Mouse (Mus musculus): ENCODE measurements at regions not wholly inside any gene's neighbourhood (a gene's known extent, or its start where the extent isn't known, plus 50 kb on each side); places are given as distances from the start of the nearest gene placed in this dataset.
"Not testable (repeated sequence)": the region's sequence is repeated elsewhere in the genome, so short reads cannot be mapped to it uniquely, and the experiment has no call there.

DNA sequence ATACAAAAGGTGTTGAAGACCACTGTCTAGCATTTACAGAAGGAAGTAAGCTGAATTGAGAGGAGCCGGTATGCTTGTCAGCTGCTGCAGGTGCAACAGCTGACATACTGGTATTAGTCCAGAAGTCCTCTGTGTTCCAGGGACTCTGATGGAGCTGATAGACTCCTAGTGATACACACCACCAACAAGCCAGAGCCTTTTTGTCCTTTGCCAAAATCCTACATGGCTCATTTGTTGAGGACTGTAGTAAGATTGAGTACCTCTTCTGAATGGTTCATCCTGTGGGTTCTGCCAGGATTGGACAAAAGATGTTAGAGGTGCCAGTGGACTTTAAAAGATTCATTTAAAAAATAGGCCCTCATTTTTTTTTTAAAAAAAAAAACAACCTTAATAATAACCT, 129.4 kb upstream of the Tmem185a start:
- no peak for DNase-seq (ENCODE audit: low spot score)

DNA sequence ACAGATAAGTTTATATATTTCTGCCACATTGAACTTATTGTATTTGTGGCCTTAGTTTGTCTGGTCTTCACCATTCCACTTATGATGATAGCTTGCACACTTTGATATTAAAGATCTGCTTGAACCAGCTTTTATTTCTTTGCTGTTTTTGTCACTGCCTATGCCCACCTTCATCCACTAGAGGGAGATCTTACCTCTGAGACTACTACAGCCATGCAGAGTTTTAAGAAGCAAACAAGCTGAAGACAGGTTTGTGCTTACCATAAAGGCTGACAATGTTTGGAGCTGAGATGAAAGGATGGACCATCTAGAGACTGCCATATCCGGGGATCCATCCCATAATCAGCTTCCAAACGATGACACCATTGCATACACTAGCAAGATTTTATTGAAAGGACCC, 105.4 kb upstream of the Tmem185a start:
- DNase-seq (ENCODE audit: low spot score): peak; percentile 1

DNA sequence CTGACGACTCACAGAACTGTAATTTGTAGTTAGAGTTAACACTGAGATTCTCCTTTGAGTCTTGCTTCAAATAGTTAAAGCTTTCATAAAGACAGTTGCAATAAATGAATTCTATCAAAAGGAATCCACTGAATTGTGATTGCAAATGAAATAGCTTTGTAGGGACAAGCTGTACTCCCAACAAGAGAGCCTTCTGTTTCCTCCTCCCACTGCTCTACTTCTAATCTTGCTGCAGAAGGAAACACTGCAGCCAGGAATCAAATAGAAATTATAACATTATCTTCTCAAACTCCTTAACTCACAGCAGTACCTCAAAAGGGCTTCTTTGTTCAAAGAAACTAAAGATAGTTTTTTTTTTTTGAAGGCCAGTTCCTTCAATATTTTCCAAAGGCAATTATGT, 103.2 kb upstream of the Tmem185a start:
- no peak for DNase-seq (ENCODE audit: low spot score)

DNA sequence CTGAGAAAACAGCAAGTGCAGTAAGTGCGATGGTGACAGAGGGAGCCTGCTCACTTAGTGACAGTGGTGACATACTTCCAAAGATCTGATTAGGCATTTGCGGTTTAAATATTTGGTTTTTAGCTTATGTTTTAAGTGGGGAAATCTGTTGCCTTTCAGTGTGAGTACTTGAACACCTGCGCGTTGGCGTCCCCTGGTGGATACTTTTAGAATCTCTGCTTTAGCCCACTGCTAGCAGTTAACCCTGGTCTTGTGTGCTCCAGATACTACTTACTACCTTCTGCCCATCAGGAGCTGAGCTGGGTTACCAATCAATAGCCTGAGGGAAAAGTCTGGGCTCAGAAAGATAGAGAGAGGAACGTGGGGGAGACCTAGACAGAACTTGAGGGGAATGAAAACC, 97.3 kb upstream of the Tmem185a start:
- DNase-seq (ENCODE audit: low spot score): not testable (repeated sequence)

DNA sequence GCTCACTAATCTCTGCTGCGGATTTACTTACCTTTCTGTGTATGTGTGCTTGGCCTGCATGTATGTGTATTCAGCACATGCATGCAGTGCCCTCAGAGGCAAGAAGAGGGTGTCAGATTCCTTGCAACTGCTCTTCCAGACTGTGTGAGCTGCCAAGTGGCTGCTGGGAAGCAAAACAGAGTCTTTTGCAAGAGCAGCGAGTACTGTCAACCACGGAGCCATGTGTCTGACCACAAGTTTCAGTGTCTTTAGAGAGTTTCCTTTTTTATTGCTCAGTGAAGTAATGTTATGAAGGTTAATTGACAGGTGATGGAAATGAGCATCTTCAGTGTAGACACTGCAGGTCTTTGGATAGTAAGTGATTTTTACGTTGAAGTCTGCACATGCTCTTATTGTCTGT, 93.6 kb upstream of the Tmem185a start:
- peak; percentile 4 for DNase-seq (ENCODE audit: low spot score)

DNA sequence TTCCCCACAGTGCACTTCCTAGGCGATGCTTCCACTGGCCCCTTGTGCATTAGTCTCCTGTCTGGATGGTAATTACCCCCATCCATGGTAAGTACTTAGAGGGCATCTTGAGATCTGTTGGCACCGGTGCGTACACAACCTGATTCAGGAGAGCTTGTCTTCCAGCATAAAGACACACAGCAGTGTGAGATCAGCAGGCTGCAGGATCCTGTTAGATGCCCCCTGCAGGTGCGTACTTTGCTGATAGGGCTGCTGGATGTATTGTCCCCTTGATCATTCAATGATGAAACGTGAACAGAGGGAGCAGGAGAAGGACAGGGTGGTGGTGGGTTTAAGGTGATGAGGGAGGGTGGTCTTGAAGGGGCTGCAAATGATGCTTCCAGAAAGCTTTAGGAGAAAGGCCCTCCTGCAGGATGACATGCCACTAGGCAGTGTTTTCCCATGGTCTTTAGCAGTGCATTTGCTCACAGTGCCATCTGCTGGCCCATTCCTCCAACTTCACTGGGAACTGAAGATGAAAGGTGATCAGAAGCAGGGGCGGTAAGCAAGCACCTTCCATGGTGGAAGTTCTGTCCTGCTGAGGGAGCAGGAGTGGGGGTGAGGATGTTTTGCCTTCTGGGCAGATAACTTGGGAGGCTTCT, 92.5 kb upstream of the Tmem185a start:
- DNase-seq (ENCODE audit: low spot score): not testable (repeated sequence)
